Mouse (Mus musculus): ENCODE measurements around the gene Gabarapl2.

The Gabarapl2 gene

DNA sequence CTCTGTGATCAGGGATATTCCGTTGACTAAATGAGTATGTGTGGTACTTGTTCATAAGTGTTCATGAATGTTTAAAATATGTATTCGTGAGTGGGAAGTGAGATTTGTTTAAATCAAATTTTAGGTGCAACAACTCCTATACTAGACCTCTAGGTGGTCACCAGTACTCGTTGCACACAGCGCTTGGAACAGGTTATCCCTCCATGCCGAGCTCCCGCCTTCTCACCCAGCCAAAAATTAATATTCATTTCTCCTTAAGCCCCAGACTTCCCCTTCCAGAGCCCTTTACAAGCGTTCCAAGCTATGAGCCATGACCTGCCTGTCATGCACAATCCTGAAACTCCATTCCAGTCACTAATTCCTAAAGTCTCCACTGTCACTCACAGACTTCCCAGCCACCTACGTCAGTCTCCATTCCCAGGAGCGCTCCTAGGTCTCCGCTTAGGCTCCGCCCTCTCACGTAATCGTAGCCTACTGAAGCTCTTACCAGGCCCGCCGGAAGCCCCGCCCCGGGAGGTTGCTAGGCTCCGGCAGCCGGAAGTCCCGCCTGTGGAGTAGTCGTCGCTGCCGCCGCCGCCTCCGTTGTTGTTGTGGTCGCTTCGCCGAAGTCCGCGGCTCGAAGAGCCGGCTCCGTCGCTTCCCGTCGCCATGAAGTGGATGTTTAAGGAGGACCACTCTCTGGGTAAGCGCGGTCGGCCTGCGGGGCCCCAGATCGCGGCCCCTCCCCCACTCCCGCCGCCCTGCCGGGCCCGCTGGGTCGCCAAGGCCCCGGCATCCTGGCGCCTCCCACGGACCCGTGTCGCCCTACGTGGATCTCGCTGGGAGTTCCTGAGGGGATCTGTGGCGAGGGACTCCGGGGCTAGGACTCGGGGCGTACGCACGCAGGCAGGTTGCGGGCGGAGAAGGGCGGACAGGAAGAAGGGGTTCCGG is at the start of gene Gabarapl2:
Gabarapl2 (plus strand) TSS at position 533 of the 930 bp plus-strand sequence.
- DNase-seq (ENCODE audit: low spot score in 2 of 2) = peak; percentile 90 to 96

DNA sequence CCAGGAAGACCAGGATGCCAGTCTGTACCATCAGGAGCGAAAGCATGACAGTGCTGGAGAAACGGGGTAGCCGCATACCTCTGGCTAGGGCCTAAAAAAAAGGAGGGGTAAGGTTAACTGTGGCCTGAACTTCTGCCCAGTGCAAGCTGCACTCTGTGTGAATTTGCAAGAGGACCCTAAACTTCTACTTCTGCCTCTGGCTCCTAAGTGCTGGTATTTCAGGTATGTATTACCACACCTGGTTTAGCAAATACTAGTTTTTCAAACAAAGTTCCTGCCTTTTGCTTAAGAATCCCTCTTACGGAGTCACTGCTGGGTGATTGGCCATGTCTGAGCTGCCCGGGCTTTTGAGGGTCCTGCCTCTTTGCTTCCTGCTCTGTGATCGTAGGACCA is 49.6 kb upstream of the Gabarapl2 start:
- DNase-seq (ENCODE audit: low spot score in 2 of 2) = no peak

DNA sequence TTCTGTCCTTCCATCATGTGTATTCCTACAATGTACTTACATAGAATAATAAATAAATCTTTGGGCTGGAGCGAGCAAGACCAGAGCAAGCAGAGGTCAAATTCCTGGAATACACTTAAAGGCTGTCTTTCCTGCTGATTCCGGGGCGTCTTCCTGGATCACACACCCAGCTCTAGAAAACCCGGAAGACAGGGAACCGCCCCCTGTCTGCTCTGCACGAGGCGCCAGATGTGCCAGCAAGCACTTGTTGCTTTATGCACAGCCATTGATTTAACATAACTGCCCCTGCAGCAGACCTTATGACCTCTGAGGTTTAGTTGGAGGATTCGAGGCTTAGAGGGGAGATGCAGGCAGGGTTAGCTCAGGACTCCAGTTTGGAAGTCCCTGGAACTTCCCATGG is 48.5 kb upstream of the Gabarapl2 start:
- DNase-seq (ENCODE audit: low spot score in 2 of 2) = no peak

DNA sequence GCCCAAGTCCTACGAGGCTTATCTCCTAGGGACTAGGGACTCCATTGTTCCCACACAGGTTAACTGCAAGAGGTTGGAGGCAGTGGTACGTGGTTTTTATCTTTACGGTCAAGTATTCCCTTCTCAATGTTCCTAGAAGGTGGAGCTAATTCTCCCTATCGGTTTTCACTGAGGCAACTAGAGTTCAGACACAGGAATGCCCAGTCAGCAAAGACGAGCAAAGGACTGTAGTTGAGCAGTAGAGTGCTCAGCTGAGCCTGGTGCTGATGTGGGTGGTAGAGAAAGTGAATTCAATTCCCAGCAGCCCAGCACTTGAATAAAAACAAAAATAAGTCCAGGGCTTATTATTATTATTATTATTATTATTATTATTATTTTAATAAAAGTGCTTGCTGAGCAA is 47.9 kb upstream of the Gabarapl2 start:
- no peak for DNase-seq (ENCODE audit: low spot score in 2 of 2)

DNA sequence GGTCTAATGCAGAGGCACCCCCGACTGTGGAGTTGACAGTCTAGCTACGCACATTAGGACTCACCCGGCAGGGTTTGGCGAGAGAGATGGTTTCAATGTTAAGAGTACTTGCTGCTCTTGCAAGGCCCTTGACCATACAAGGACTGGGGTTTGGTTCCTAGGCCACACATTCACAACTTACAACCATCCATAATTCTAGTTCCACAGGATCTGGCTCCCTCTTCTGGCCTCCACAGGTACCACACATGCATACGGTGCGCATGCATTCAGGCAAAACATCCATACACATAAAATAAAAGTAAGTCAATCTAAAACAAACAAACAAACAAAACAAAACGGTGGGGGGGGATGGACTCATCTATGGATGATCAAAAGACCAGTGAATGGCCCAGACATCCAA is 45.5 kb upstream of the Gabarapl2 start:
- no peak for DNase-seq (ENCODE audit: low spot score in 2 of 2)

DNA sequence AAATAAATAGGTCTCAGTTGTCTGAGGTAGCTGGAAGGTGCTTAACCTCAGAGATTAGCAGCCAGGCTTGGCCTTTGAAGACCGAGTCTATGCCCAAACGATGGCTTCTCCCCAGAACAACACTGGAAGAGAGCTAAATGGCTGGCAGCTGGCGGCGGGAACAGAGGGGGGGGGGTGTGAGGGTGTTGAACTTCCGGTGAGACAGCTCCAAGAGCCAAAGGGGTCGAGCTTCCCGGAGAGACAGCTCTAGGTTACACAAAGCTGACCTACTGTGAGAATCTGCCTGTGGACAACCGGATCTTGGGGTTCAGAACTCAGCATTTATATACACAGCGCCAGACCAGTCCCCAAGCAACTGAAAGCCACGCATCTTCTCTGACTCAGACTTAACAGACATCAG is 41.9 kb upstream of the Gabarapl2 start:
- DNase-seq (ENCODE audit: low spot score in 2 of 2) = no peak

DNA sequence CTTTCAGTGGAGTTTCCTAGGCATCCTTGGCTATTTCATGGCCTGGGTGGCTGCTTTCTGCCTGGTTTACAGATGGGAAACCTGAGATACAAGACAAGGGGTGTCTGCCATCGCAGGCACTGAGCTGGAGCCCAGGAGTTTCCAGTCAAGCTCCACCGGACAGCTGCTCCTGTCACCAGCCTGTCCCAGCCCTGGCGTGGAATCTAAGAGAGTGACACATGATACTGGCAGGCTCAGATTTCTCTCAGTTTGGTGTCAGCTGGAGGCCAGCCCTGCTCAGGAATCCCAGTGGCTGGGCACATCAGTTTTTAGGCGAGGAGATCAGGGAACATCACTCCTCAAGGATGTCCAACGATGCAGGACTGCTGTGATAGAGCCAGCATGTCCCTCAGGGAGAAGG is 38.4 kb upstream of the Gabarapl2 start:
- DNase-seq (ENCODE audit: low spot score in 2 of 2) = no peak

DNA sequence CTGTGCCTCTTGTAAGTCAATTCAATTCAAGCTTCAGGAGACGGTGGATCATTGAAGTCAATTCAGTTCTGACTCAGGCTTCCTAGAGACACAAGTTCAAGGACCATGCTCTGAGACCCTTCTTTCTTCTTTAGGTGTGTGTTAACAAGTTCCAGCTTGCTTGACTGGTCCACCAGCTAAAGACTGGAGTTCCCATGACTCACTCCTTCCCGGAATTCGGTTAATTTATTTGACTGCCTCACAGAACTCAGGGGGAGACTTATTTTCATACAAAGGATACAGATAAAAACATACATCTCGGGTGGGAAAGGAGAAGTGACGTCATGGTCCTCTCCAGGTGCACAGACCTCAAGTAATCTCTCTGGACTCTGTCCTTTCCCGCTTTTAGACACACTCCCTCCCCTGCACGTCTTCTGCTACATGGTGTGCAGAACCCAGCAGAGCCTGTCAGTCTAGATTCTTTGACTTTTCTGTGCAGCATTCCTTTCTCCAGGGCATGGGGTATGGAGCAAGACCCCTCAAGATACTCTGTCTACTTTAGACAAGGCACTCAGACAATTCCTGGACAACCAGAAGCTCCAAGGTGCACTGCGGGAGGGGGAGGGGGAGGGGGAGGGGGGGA is 34.9 kb upstream of the Gabarapl2 start:
- no peak for DNase-seq (ENCODE audit: low spot score in 2 of 2)

DNA sequence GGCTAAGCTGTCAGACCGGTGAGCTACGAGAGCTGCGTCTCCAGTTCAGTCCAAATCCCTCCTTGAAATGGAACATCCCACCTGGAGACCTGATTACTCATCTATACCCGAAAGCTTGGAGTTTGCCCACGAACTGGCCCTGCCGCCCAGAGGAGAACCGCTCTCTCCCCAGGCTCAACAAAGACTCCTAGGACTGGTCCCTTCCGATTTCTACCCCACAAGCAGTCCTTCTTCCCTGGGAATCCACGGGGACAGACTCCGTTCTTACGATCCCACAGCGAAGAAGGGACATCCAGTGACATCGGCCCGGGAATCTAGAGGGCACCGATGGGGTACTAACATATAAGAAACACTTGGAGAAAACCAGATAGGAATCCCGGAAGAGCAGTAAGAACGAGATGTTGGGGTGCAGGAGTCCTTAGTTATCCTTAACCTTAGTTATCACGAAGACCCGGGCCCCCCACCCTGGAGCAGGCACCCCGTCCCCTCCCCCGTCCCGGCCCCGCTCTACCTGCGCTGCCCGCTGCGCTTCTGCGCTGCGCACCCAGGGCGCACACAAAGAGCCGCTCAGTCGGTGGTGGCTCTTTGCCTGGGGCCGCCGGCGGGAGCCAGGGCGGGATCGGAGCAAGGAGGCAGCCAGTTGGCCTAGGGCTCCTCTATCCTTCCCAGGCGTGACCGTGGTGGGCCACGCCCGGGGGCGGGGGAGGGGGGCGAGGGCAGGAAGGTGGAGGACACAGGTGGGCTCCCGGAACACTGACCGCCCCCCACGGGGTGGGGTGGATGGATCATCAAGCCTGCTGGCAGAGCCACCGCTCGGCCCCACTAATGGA is 30.7 kb upstream of the Gabarapl2 start, which contains the start of gene Chst5:
Chst5 (minus strand) TSS at position 827 of the 830 bp plus-strand sequence.
- no peak for DNase-seq (ENCODE audit: low spot score in 2 of 2)

DNA sequence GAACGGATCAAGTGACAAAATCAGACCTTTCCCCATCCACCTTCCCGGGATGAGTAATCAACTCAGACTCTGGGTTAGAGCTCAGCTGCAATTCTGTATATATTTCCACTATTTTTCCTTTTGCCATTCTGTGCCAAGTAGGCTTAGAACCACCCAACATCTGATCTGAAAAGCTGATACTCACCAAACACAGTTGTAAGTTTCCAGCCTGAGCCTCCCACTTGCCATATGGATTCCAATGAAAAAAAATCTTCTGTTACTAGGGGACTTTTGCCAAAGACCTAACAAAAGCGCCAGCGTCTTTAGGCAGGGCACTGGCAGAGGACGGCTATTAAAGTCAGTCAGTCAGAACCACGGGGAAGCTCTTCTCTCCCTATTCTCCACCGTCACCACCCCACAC is 28.9 kb upstream of the Gabarapl2 start:
- no peak for DNase-seq (ENCODE audit: low spot score in 2 of 2)

DNA sequence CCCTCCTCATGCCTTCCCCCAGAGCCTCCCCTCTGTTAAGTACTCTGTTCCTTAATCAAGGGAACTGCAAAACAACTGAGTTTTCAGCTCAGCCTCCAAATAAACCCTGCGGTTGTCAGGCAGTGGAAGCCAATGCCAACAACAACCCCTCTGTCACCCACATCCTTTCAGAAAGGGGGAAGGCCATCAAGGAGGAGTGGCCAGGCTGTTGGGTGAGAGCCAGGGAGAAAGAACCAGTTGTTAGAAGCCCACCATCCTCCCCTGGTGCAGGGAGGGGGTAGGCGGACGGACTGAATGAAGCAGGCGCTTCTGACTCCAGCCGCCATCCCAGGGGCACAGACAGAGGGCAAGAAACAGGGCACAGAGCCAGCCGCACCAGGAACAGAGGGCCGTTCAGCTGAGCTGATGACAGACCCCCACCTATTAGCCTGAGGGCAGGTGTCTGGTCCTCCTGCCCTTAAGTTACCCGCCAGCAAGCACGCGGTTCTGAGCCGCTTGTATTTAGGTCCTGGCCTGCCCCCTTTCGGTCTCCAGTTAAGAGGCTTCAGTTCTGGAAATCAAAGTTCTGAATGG is 27.6 kb upstream of the Gabarapl2 start:
- no peak for DNase-seq (ENCODE audit: low spot score in 2 of 2)

DNA sequence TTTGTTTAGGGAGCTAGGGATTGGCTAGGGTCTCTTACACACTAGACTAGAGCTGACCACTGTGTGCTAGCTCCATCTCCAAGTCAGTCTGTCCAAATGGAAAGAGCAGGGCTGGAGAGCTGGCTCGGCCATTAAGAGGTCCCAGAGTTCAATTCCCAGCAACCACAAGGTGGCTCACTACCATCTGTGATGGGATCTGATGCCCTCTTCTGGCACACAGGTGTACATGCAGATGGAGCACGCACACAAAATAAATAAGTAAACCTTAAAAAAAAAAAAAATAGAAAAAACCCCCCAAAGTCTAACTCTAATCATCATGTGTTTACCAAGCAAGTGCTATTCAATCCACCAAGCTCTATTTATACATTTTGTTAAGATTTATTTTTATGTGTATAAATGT is 20.8 kb upstream of the Gabarapl2 start:
- no peak for DNase-seq (ENCODE audit: low spot score in 2 of 2)

DNA sequence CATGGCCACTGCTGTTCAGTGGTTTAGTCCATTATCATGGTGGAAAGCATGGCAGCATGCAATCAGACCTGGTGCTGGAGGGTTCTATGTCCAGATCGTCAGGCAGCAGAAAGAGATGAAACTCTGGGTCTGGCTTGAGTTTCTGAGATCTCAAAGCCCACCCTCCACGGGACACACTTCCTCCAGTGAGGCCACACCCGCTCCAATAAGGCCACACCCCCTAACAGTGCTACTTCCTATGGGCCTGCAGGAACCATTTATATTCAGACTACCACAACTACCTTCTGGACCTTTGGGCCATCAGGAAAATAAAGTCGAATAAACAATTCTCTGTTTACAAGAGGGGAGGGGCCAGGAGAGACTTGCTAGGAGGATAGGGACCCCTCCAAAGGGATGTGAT is 19.5 kb upstream of the Gabarapl2 start:
- DNase-seq (ENCODE audit: low spot score in 2 of 2) = no peak

DNA sequence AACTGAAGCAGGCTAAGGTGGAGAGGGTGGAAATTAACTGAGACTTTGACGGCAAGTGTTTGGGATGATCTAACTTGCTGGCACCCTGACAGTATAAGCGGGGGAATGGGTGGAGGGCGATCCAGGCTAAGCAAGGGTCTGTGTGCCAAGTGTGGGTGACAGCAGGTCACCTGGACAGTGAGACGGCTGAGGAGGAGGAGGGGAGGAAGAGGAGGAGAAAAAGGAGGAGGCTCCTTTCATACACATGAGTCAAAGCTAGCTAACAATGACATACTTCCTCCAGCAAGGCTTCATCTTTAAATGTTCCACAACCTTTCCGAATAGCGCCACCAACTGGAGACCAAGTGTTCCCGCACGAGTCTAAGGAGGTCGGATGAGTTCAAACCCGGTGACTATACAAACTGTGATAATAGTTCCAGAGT is 17.1 kb upstream of the Gabarapl2 start:
- no peak for DNase-seq (ENCODE audit: low spot score in 2 of 2)

DNA sequence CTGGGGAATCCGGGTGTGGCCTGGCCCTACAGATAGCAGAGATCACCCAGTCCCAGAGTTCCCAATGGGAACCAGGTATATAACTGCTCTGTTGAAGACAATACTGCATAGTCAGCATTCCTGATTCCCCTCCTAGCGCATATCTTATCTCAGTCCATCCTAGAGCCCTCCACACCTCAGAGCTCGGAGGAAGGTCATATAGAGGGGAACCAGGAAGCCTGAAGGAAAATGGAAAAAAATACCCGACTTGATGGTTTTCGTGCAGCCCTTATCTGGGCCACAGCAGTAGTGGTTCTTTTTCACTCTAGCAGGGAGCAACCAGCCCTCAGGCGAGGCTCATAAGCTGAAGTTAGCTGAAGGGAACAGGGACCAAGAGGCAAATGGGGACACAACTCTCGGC is 15.5 kb upstream of the Gabarapl2 start:
- DNase-seq (ENCODE audit: low spot score in 2 of 2) = no peak

DNA sequence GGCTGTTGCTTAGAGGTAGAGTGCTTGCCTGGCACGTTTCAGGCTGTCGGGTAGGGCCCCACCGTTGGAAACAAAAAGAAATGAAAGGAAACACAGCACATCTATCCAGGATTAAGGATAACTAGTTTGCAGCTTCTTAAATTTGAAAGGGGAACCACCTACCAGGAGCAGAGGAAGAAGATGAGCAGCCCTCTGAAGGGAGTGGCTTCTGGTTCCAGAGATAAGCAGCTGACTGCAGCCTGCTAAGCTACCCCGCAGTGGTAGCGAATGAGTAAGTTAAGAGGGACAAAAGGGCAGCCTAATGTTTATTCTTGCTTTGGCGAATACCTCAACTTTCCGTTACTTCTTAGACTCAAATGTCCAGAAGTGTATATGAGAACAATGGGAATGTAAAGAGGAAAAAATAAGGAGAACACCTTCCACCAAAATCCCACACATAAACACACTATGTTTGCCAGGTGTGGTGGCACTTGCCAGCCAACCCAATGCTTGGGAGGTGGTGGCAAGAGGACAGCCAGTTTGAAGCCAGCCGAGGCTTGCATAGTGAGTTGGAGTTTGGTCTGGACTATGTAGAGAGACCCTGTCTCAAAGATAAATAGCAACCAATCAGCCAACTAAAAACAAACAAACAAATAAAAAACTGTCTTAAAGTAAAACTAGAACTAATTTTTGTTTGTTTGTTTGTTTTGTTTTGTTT is 10.7 kb upstream of the Gabarapl2 start:
- no peak for DNase-seq (ENCODE audit: low spot score in 2 of 2)

DNA sequence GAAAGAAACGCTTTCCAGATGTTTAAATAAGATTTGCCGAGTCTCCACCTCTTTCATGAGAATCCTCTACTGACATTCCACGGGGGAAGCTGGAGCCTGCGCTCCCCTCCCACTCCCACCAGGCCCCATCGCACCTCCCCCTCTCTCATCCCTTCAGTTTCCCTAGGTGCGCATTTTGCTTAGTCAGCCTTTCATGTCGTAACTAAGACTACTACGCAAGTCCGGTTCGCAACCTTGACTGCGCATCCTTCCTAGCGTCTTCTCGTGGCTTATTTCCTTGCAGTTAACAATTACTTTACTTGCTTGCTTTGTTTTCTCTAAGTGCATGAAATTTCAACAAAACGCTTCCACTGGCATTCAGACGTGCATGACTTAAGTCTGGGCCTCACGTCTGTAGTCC is 8.8 kb upstream of the Gabarapl2 start:
- DNase-seq (ENCODE audit: low spot score in 2 of 2) = no peak

DNA sequence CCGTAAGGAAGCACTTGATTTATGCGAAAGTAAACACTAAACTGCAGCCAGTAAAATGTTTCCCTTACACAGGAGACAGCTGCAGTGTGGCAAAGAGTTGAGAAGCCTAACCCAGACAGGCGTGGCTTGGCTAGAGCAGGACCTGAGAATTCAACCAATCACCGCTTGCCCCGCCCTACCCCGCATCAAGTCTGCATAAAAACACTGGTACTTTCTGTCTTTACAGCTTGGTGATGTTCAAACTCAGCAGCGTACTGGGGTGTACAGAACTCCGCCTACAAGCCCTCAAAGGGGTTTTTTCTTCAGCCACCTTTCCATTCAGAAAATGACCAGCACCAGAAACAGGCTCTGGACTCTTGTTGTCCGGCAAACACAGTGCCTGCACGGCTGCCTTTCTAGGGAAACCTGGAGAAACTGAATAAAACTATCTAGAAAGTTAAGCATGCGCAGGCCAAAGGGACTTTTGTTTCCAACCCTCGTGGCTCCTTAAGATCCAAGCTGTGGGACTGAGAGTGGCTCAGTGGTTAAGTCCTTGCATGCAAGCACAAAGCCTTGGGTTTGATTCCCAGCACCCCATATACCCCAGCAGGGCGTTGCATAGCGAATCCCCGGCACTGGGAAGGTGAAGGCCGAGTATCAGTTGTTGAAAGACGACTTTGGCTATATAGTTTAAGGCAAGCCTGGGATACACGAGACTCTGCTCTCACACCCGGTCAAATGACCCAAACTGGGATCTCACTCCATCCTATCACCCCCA is 7.7 kb upstream of the Gabarapl2 start:
- peak; percentile 61 to 71 for DNase-seq (ENCODE audit: low spot score in 2 of 2)

DNA sequence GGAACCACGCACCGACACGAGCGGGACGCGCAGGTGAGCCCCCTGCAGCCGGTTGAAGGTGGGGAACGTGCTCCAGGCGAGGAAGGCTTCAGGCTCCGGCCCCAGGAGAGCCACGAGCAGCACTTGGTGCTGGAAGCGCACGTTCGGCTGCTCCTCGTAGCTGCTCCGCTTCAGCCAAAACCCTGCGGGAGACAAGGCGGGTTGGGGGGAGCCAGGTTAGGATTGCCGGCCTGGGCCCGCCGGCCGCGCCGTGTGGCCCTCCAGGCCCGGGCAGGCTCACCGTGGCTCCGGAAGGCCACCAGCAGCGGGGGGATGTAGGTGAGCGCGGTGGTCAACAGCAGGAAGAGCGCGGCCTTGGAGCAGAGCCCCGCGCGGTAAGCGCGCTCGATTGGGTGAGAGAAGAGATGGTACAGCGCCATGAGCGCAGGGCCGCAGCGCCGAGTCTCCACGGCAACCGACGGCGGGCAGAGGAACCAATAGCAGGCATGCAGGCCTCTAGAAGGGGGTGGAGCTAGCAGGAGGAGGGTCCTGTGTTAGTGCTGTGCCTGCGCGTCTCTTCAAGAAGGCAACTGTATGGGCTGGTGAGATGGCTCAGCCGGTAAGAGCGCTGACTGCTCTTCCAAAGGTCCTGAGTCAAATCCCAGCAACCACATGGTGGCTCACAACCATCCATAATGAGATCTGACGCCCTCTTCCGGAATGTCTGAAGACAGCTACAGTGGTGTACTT is 7.0 kb upstream of the Gabarapl2 start, which contains the start of gene Tmem231:
Tmem231 (minus strand) TSS at position 534 of the 729 bp plus-strand sequence.
- DNase-seq (ENCODE audit: low spot score in 2 of 2) = peak; percentile 80 to 86

DNA sequence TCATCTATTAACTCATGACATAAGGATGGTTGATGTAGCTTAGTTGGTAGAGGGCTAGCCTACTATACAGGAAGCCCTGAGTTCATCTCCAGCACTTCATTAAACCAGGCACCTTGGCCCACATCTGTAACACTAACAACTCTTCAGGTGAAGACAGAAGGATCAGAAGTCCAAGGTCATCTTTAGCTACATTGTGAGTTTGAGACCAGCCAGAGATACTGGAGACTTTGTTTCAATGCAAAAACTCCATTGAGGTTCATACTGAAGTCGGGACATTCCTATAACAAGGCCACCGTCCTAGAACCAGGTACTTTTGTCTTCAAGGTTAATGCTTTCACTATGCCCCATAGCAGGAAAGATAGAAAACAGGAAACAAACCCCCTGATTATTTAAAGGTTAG is 6.3 kb upstream of the Gabarapl2 start:
- DNase-seq (ENCODE audit: low spot score in 2 of 2) = no peak

All from urinary bladder, postnatal 4 days (tissue).